Mouse (Mus musculus) liver, embryonic 11.5 days (tissue): Measurements from ENCODE around the gene Ccar1. TPM values are rescaled to one million over a fixed set of nuclear protein-coding genes. Genes with fewer than 3 reads are reported as not detected.
A peak's percentile ranks its signal among the peaks of the same experiment; 100 is the strongest.
"Not testable (repeated sequence)": the region's sequence is repeated elsewhere in the genome, so short reads cannot be mapped to it uniquely, and the experiment has no call there.

Experiments used
- ATAC-seq: fragments of 200-750 bp; cut with Nextera tagmentation; replicated peaks from 2 replicates; pipeline ENCODE4 v1.8.0; 2017; ENCODE audit warnings: moderate number of reproducible peaks, mild to moderate bottlenecking, moderate TSS enrichment, moderate library complexity; ENCODE audit not compliant: low FRiP score
- DNase-seq: peaks from one replicate; pipeline ENCODE4 v3.0.0-alpha.2; 2017; ENCODE audit warnings: low spot score
- H3K27ac ChIP-seq: fragments of 300-500 bp; sonication (generic); 2 replicates; pipeline ENCODE4 v1.5.1; 2014; ENCODE audit warnings: mild to moderate bottlenecking, low read depth, low read length, control low read depth
- H3K27me3 ChIP-seq: fragments of 300-500 bp; sonication (generic); replicated peaks from 2 replicates; pipeline ENCODE4 v1.6.1; 2014; ENCODE audit warnings: low read length, mixed read lengths; ENCODE audit not compliant: control insufficient read depth, insufficient read depth
- H3K36me3 ChIP-seq: fragments of 300-500 bp; sonication (generic); 2 replicates; pipeline ENCODE4 v1.6.1; 2014; ENCODE audit warnings: mild to moderate bottlenecking, low read length, moderate library complexity, mixed read lengths; ENCODE audit not compliant: control insufficient read depth, insufficient read depth
- H3K4me1 ChIP-seq: fragments of 300-500 bp; sonication (generic); replicated peaks from 2 replicates; pipeline ENCODE4 v1.6.1; 2014; ENCODE audit warnings: low read length, mixed read lengths; ENCODE audit not compliant: control insufficient read depth, insufficient read depth
- H3K4me2 ChIP-seq: fragments of 300-500 bp; sonication (generic); 2 replicates; pipeline ENCODE4 v1.6.1; 2014; ENCODE audit warnings: mild to moderate bottlenecking, control low read depth, moderate library complexity
- H3K4me3 ChIP-seq: fragments of 300-500 bp; sonication (generic); 2 replicates; pipeline ENCODE4 v1.5.1; 2014; ENCODE audit warnings: low read depth, low read length, control low read depth
- H3K9ac ChIP-seq: fragments of 300-500 bp; sonication (generic); 2 replicates; pipeline ENCODE4 v1.6.1; 2014; ENCODE audit warnings: low read depth, low read length, control low read depth
- H3K9me3 ChIP-seq: fragments of 300-500 bp; sonication (generic); 2 replicates; pipeline ENCODE4 v1.6.1; 2016; ENCODE audit warnings: low read length, inconsistent platforms, mixed read lengths; ENCODE audit not compliant: control insufficient read depth
- WGBS: fragments of 180-500 bp; shearing (Covaris S2); extraction: QIAGEN DNeasy Blood & Tissue Kit; methylation state at CpG from one replicate; pipeline ENCODE4 v1.1.7; 2014; 5-methylcytosine and 5-hydroxymethylcytosine counted together
- polyA plus RNA-seq: library from polyadenylated mRNA; unstranded; fragments of >200 nt; fragmentation: Nextera tagmentation; extraction: Ambion mirVana; gene quantifications from 2 replicates; pipeline ENCODE4 v1.2.1, GENCODE M21; 2014

The Ccar1 gene
- polyA plus RNA-seq, 1 experiment from 2014 or later, result 116 TPM

DNA sequence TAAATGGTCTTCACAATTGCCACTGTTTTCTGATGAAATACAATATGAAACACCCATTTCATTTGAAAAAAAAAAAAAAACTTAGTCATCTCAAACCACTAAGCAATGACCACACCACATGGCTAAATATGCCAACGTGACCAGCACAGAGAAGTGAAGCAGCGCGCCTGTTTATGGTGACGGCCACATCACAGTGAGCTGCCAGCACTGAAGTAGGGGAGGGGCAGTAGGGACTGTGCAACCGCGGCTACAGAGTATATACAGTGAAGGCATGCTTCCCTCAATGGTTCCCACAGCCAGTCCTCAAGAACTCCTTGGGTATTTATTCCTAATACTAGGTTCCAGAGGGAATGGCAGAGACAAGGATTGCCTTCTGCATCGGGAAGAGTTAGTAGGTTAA lies 16.2 kb upstream of the Ccar1 start:
- Histone ChIP-seq H3K36me3 (peaks cover 8% of the 10 kb centered on the region; the same call in 1 of the 2 replicates), H3K4me3 (no peak overlapping the region), H3K27me3 (no peaks in the 10 kb centered on the region), H3K27ac (no peak overlapping the region), H3K9ac (no peak overlapping the region), H3K4me1 (no peaks in the 10 kb centered on the region), H3K9me3 (no peaks in the 10 kb centered on the region), H3K4me2 (no peak overlapping the region)
- DNase-seq, result no peak
- 89% methylated on average over 7 of the region's 7 CpGs for WGBS
- ATAC-seq, result no peak

- Histone ChIP-seq H3K4me2 (no peak overlapping the region), H3K4me1 (no peaks in the 10 kb centered on the region), H3K36me3 (no peaks in the 10 kb centered on the region), H3K4me3 (no peak overlapping the region), H3K9me3 (no peaks in the 10 kb centered on the region), H3K27me3 (no peaks in the 10 kb centered on the region), H3K9ac (no peak overlapping the region), H3K27ac (no peak overlapping the region)
- no peak for DNase-seq
- WGBS, result 66% methylated on average over 2 of the region's 2 CpGs
- no peak for ATAC-seq
Observed at GRCm38 (mm10) chr10:62804106-62804505, 12.0 kb upstream of the Ccar1 start.

- ATAC-seq, result no peak
- H3K27ac ChIP-seq, result no peak overlapping the region
- 94% methylated on average over 2 of the region's 2 CpGs for WGBS
- H3K9ac ChIP-seq, result no peak overlapping the region
- no peak overlapping the region for H3K4me3 ChIP-seq
- no peaks in the 10 kb centered on the region for H3K9me3 ChIP-seq
- no peak for DNase-seq
- no peaks in the 10 kb centered on the region for H3K27me3 ChIP-seq
- no peak overlapping the region for H3K4me2 ChIP-seq
- no peaks in the 10 kb centered on the region for H3K36me3 ChIP-seq
- H3K4me1 ChIP-seq, result no peaks in the 10 kb centered on the region
Observed at GRCm38 (mm10) chr10:62803296-62803695, 11.2 kb upstream of the Ccar1 start.

DNA sequence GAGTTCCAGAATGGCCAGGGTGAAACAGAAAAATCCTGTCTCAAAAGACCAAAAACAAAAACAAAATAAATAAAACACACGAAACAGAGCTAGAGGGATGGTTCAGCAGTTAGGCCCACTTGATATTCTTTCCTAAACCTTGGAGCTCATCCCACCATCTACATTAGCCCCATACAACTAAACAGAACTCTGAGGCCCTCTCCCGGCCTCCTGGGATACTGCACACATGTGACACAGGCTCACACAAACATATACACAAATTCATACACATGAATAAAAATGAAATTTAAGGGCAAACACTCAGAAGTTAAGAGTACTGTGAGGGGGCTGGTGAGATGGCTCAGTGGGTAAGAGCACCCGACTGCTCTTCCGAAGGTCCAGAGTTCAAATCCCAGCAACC lies 2.1 kb upstream of the Ccar1 start:
- no peak overlapping the region for H3K27ac ChIP-seq
- no peak for DNase-seq
- H3K4me2 ChIP-seq, result no peak overlapping the region
- H3K36me3 ChIP-seq, result peaks cover 5% of the 10 kb centered on the region; the same call in 1 of the 2 replicates
- ATAC-seq, result no peak
- H3K4me3 ChIP-seq, result no peak overlapping the region
- H3K9ac ChIP-seq, result no peak overlapping the region
- H3K27me3 ChIP-seq, result no peaks in the 10 kb centered on the region
- 93% methylated on average over 4 of the region's 4 CpGs for WGBS
- no peaks in the 10 kb centered on the region for H3K9me3 ChIP-seq
- H3K4me1 ChIP-seq, result peaks cover 11% of the 10 kb centered on the region

DNA sequence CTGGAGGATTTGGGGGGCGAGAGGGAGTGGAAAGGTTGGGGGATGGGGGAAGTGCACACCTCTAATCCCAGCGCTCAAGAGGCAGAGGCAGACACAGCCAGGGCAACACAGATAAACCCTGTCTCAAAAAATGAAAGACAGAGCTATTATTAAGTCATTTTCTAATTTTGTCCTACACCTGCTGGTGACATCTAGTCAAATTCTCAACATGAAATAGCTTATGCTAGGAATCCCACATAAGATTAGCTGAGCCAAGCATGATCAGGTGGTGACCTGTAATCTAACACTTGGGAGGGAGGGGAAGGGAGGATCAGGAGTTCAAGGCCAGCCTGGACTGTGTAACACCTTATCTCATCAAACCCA lies 986 bp upstream of the Ccar1 start:
- Histone ChIP-seq H3K27ac (peak overlapping the region; percentile 93), H3K27me3 (no peaks in the 10 kb centered on the region), H3K36me3 (peaks cover 14% of the 10 kb centered on the region; the same call in 1 of the 2 replicates), H3K9ac (peak overlapping the region; percentile 97), H3K9me3 (no peaks in the 10 kb centered on the region), H3K4me2 (peak overlapping the region; percentile 81), H3K4me3 (peak overlapping the region; percentile 99), H3K4me1 (peaks cover 14% of the 10 kb centered on the region)
- WGBS, result 25% methylated on average over 2 of the region's 2 CpGs
- no peak for DNase-seq
- ATAC-seq, result no peak

DNA sequence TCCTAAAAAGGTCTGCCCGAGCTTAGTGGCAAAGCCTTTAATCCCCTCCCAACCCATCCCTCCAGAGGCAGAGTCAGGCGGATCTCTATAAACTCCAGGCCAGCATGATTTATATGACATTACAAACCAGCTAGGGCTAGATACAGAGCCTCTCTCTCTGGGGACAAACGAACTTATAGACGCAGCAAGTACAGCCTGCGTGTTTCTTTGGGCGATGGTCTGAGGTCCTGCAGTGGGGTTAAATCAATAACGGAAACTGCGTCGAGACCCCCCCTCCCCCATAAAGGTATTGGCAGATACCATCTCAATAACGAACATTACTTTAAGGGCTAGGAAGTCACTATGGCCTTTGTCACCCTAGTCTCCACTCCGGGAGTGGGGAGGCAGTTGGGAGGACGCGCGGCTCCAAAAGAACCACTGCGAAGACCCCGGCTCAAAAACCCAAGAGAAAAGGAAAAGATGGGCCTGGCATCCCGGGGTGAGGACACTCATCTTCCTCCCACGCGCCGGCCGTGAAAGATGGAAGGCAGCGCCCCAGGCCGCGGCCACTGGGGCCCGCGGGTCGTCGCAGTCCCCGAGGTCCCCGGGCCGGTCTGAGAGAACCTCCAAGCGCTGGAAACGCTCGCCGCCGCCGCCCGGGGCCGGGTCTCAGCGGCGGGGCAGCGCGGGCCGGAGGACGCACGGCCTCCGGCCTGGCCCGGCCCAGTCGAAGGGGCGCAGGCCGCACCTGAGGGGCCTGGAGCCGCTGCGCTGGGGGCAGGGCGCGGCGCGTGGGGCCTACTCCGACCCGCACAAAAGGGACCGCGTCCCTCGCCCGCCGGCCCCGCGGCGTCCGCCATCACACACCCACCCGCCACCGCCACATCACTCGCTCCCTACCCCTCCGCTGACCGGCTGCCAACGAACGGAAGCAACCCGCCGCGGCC lies 572 bp downstream of the Ccar1 start:
- peaks cover 14% of the 10 kb centered on the region for H3K4me1 ChIP-seq
- under 1% methylated on average over 78 of the region's 78 CpGs for WGBS
- peak overlapping the region; percentile 99 for H3K4me3 ChIP-seq
- H3K27ac ChIP-seq, result peak overlapping the region; percentile 93
- no peaks in the 10 kb centered on the region for H3K9me3 ChIP-seq
- DNase-seq (peak; percentile 68), ATAC-seq (peak; percentile 68)
- peak overlapping the region; percentile 97 for H3K9ac ChIP-seq
- peaks cover 28% of the 10 kb centered on the region; the same call in 1 of the 2 replicates for H3K36me3 ChIP-seq
- peak overlapping the region; percentile 77 for H3K4me2 ChIP-seq
- H3K27me3 ChIP-seq, result no peaks in the 10 kb centered on the region

DNA sequence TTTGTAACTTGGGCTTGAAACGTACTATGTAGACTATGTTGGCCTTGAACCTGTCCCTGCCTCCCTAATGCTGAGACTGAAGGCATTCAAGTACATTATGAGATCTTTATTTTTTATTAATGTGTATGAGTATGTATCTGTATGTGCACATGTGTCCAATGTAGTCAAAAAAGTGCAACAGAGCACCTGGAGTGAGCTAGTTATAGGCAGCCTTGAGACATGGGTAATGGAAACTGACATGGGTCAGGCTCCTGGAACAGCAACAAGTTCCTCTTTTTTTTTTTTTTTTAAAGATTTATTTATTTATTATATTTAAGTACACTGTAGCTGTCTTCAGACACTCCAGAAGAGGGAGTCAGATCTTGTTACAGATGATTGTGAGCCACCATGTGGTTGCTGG lies 10.3 kb downstream of the Ccar1 start:
- H3K4me2 ChIP-seq, DNase-seq, ATAC-seq, H3K4me3 ChIP-seq, H3K9ac ChIP-seq, H3K27me3 ChIP-seq, H3K9me3 ChIP-seq, H3K27ac ChIP-seq, H3K4me1 ChIP-seq: not testable (repeated sequence)
- peaks cover 62% of the 10 kb centered on the region for H3K36me3 ChIP-seq
- 93% methylated on average over 1 of the region's 1 CpGs for WGBS

DNA sequence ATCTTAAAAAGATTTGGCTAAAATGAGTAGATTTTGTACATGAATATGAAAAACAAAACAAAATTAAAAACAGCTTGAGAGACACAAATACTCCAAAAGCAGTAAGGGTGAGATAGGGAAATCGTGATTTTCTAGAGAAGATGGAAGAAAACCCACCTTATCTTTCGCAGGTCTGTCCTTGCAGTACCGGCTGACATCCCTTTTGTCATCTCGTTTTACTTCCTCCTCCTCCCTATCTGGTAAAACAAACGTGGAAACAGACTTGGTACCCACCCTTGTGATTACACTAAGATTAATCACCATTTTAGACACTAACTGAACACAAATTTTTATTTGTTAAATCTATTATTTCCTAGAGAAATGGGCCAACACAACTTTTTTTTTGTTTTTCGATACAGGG lies 41.3 kb downstream of the Ccar1 start:
- no peaks in the 10 kb centered on the region for H3K9me3 ChIP-seq
- no peak overlapping the region for H3K4me3 ChIP-seq
- H3K27me3 ChIP-seq, result no peaks in the 10 kb centered on the region
- peaks cover 63% of the 10 kb centered on the region for H3K36me3 ChIP-seq
- 53% methylated on average over 6 of the region's 6 CpGs for WGBS
- H3K27ac ChIP-seq, result no peak overlapping the region
- ATAC-seq (no peak), DNase-seq (no peak)
- no peak overlapping the region for H3K9ac ChIP-seq
- H3K4me2 ChIP-seq, result no peak overlapping the region
- H3K4me1 ChIP-seq, result no peaks in the 10 kb centered on the region
